Mouse (Mus musculus) heart, adult 2 months (tissue): ENCODE measurements around the gene Ebf1. TPM values are rescaled to one million over a fixed set of nuclear protein-coding genes. Genes with fewer than 3 reads are reported as not detected.

Experiments
- DNase-seq, 2 experiments: peaks; one replicate each; pipeline ENCODE4 v3.0.0; 2021
- H3K27ac ChIP-seq: fragments of 200-600 bp; 2 replicates; pipeline ENCODE4 v1.8.1; 2022
- H3K27me3 ChIP-seq: fragments of 200-500 bp; 2 replicates; pipeline ENCODE4 v1.6.1; 2012; ENCODE audit warnings: mild to moderate bottlenecking, low read length, inconsistent platforms, mixed read lengths; ENCODE audit not compliant: control insufficient read depth, insufficient read depth
- H3K36me3 ChIP-seq: fragments of 200-500 bp; 2 replicates; pipeline ENCODE4 v1.6.1; 2012; ENCODE audit warnings: low read length, inconsistent platforms; ENCODE audit not compliant: control insufficient read depth, insufficient read depth
- H3K4me1 ChIP-seq: fragments of 200-500 bp; 2 replicates; pipeline ENCODE4 v1.6.1; 2011; ENCODE audit warnings: low read length; ENCODE audit not compliant: control insufficient read depth, insufficient read depth
- H3K4me3 ChIP-seq: fragments of 200-600 bp; 2 replicates; pipeline ENCODE4 v1.8.1; 2022
- H3K79me2 ChIP-seq: fragments of 200-500 bp; replicated peaks from 2 replicates; pipeline ENCODE4 v1.6.1; 2012; ENCODE audit warnings: mild to moderate bottlenecking, inconsistent platforms, low read length, moderate library complexity, mixed read lengths; ENCODE audit not compliant: control insufficient read depth, insufficient read depth
- H3K9ac ChIP-seq: fragments of 200-500 bp; 2 replicates; pipeline ENCODE4 v1.6.1; 2012; ENCODE audit warnings: low read depth, mild to moderate bottlenecking, control low read depth, inconsistent platforms, low read length, mixed read lengths
- CTCF ChIP-seq: fragments of 200-600 bp; IDR thresholded peaks from 2 replicates; pipeline ENCODE4 v1.8.1; 2022; ENCODE audit warnings: antibody characterized with exemption, mild to moderate bottlenecking, moderate library complexity
- EP300 ChIP-seq: fragments of 200-500 bp; IDR thresholded peaks from 2 replicates; pipeline ENCODE4 v1.6.1; 2011; ENCODE audit warnings: low read depth, low read length, control low read depth; ENCODE audit not compliant: insufficient read depth
- POLR2A ChIP-seq: fragments of 200-500 bp; IDR thresholded peaks from 2 replicates; pipeline ENCODE4 v1.6.1; 2011; ENCODE audit warnings: mild to moderate bottlenecking, low read depth, low read length, control low read depth; ENCODE audit not compliant: insufficient read depth
- WGBS: fragments of 180-500 bp; shearing (Covaris S2); methylation state at CpG from one replicate; pipeline ENCODE4 v1.1.7; 2018; 5-methylcytosine and 5-hydroxymethylcytosine counted together
- intact Hi-C: fragments of 180-260 bp; cut with DNase I; formaldehyde crosslinking; loops from one replicate; pipeline ENCODE4 v1.15.1; 2025
- polyA plus RNA-seq: library from polyadenylated mRNA; depleted of rRNA; stranded (reverse); fragments of >200 nt; gene quantifications from 2 replicates; pipeline ENCODE4 v1.2.3, GENCODE M21; 2012
- total RNA-seq, 2 experiments: library from RNA; stranded (reverse); gene quantifications; 2 replicates each; pipeline ENCODE4 v1.2.3; 2021

The Ebf1 gene
- total and polyA plus RNA-seq, 3 experiments, result 11.4 to 13.6 (median 12.2) TPM

DNA sequence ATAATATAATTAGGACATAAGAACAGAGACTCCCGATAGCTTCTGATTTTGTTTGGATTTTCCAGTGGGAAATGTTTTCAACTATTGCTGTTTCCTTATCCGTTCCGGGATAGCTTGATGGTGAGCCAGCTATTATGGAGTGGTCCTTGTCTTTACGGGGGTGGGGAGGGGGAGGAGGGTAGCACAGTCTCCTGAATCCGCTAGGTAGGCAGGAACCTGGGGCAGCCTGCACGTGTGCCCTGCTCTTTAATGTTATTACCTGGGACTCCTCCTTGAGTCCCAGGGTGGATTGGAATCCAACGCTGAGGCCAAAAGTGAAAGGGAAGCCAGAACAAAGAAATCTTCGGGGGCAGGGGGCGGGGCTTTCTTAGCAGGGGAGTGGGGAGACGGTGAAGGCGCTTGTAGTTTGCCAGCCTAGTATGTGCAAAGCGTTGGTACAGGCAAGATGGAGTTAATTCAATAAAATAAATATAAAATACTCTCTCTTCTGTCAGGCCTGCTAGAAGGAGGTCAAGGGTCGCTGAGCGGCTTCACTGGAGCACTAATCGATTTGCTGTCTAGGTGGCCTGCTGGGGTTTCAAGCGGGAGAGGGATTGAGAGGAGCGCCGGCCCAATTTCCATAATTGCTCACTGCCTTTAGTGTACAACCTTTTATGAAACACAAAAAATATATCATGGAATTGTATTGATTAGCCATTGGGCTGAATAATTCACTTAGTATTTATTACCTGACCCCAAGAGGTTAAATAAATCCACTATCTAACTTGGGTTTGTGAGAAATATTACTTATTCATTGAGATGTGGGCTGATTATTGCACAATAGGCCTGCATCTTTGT, 65.8 kb downstream of the Ebf1 start:
- WGBS, result 46% methylated on average over 18 of the region's 18 CpGs
- Histone ChIP-seq H3K4me1 (peaks cover 18% of the 10 kb centered on the region), H3K27ac (peak overlapping the region; percentile 80), H3K4me3 (no peak overlapping the region), H3K27me3 (0 out of 2 replicates have a peak, but pooled peaks cover 2% of the 10 kb centered on the region), H3K79me2 (no peaks in the 10 kb centered on the region), H3K9ac (peak overlapping the region; percentile 24; the same call in 1 of the 2 replicates), H3K36me3 (peaks cover 11% of the 10 kb centered on the region)
- intact Hi-C loops, result loop anchor here (2.0 to 10.0 kb wide), 3 partner anchors 16 to 292 kb away; no protein-coding TSS in a partner anchor
- peak in 1 of 2 experiments; percentile 23 for DNase-seq
- no peak for TF ChIP-seq EP300
- no peak for TF ChIP-seq POLR2A
- TF ChIP-seq CTCF, result no peak

DNA sequence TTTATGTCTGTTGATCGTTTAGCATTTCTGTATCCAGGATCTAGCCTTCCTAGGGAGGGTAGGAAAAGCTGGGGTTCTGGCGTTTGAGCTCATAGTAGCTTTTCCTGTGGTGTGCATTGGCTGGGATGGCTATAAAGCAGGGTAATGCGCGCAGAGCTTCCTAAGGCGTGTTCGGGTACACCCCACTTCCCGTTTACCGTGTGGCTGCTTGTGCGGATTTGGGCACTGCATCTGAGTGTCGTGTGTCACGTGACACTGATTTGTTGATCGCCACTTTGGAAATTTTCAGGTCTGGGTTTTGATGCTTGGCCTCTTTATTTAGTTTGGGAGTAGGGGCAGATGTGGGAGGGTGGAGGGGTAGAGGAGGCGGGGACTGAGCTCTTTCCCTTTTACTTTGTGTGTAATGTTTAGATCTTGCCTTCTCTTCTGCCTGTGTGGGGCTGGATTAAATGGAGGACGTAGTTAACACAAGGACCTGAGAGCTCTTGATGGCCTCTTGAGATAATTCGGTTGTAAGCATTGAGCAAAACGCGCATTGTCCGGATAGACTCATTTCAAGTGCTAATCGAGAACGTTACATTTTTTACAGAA, 67.5 kb downstream of the Ebf1 start:
- peak overlapping the region; percentile 35 for H3K4me3 ChIP-seq

DNA sequence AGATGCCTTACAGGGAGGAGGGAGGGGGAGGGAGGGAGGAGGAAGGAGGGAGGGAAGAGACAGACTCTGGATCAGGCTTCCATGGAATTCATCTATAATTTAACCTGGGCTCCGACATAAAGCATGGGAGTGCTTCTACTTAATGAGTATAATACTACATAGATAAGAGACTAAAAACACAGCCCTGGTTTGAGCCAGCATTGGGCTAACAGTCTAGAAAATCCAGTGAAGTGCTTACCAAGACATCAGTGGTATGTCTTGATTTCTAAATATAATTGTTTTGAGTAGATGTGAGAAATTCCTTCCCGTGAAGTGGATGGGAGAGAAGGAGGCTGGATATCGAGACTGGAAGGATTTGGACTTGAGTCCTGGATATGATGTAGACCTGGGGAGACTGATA, 68.0 kb downstream of the Ebf1 start:
- H3K27ac ChIP-seq, result peak overlapping the region; percentile 80
- H3K27me3 ChIP-seq, result 0 out of 2 replicates have a peak, but pooled peaks cover 2% of the 10 kb centered on the region
- 21% methylated on average over 3 of the region's 3 CpGs for WGBS
- no peak overlapping the region; the same call in 1 of the 2 replicates for H3K9ac ChIP-seq
- H3K4me3 ChIP-seq, result peak overlapping the region; percentile 35; the same call in 1 of the 2 replicates
- intact Hi-C loops, result loop anchor here (2.0 to 10.0 kb wide), 3 partner anchors 66 to 290 kb away; no protein-coding TSS in a partner anchor
- H3K36me3 ChIP-seq, result peaks cover 17% of the 10 kb centered on the region
- no peaks in the 10 kb centered on the region for H3K79me2 ChIP-seq
- TF ChIP-seq POLR2A (no peak), CTCF (no peak), EP300 (no peak)
- no peak for DNase-seq
- H3K4me1 ChIP-seq, result peaks cover 28% of the 10 kb centered on the region

More for the DNA sequence above, 67.5 kb downstream of the Ebf1 start:
- Histone ChIP-seq H3K27ac (peak overlapping the region; percentile 80), H3K36me3 (peaks cover 14% of the 10 kb centered on the region), H3K9ac (peak overlapping the region; percentile 0; the same call in 1 of the 2 replicates), H3K4me1 (peaks cover 24% of the 10 kb centered on the region), H3K79me2 (no peaks in the 10 kb centered on the region), H3K27me3 (0 out of 2 replicates have a peak, but pooled peaks cover 2% of the 10 kb centered on the region)
- peak; percentile 64 to 73 for DNase-seq
- 21% methylated on average over 20 of the region's 20 CpGs for WGBS
- TF ChIP-seq POLR2A, result peak; percentile 62
- TF ChIP-seq CTCF, result no peak
- TF ChIP-seq EP300, result peak; percentile 70; the same call in 1 of the 2 replicates
- intact Hi-C loops, result loop anchor here (2.0 to 10.0 kb wide), 3 partner anchors 66 to 290 kb away; no protein-coding TSS in a partner anchor

DNA sequence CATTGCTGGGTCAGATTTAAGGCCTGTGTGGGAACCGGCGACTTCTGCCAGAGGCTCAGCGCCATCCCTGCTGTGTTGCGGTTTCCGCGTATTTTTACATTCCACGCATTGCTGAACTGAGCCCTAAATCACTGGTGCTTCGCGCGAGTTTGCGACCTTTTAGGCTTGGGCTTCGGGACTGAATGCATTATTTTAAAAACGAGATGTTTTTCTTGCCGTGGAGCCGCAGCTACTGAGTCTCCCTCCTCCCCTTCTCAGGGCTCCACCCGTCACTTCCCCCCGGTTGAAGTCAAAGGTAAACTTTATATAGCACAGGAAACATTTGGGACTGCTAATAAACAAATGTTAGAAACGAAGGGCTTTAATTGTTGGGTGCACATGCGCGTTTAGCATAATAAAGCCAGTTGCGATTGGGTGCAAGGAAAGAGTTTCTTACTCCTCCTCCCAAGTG, 68.8 kb downstream of the Ebf1 start:
- WGBS, result 20% methylated on average over 21 of the region's 21 CpGs
- Histone ChIP-seq H3K4me3 (peak overlapping the region; percentile 35), H3K27me3 (0 out of 2 replicates have a peak, but pooled peaks cover 2% of the 10 kb centered on the region), H3K36me3 (peaks cover 17% of the 10 kb centered on the region), H3K9ac (peak overlapping the region; percentile 25), H3K4me1 (peaks cover 30% of the 10 kb centered on the region), H3K79me2 (no peaks in the 10 kb centered on the region; the same call in 1 of the 2 replicates), H3K27ac (peak overlapping the region; percentile 80)
- peak; percentile 45 to 50 for DNase-seq
- intact Hi-C loops, result loop anchor here (2.0 to 10.0 kb wide), 4 partner anchors 15 to 289 kb away; no protein-coding TSS in a partner anchor
- TF ChIP-seq CTCF (no peak), POLR2A (peak; percentile 73), EP300 (no peak)

DNA sequence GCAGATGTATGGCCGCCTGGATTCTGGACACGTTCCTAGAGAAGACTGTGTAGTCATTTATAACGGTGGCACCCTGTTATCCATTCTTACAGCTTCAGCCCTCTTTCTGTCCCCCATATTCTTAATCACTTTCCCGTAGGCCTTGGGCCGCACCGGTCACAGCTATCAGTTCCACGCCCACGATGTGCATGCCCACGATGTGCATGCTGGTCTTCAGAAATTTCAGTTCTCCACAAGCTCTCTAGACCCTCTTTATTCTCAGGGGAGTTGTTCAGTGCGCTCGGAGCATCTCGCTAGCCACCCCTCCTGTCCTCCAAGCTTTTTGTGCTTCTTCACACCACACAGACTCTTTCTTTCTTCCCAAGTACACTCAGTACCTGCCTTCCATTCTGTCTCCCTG, 69.3 kb downstream of the Ebf1 start:
- H3K9ac ChIP-seq, result no peak overlapping the region
- H3K36me3 ChIP-seq, result peaks cover 17% of the 10 kb centered on the region
- TF ChIP-seq POLR2A (no peak), EP300 (no peak), CTCF (no peak)
- no peaks in the 10 kb centered on the region; the same call in 1 of the 2 replicates for H3K79me2 ChIP-seq
- intact Hi-C loops, result loop anchor here (2.0 to 10.0 kb wide), 3 partner anchors 14 to 288 kb away; no protein-coding TSS in a partner anchor
- H3K27me3 ChIP-seq, result 0 out of 2 replicates have a peak, but pooled peaks cover 2% of the 10 kb centered on the region
- H3K4me3 ChIP-seq, result peak overlapping the region; percentile 35
- no peak for DNase-seq
- peak overlapping the region; percentile 80 for H3K27ac ChIP-seq
- peaks cover 28% of the 10 kb centered on the region for H3K4me1 ChIP-seq
- WGBS, result 52% methylated on average over 12 of the region's 12 CpGs
